Mouse (Mus musculus) megakaryocyte, adult 5-6 weeks (primary cell): ENCODE data around the gene Hspd1. TPM values are rescaled to one million over a fixed set of nuclear protein-coding genes. Genes with fewer than 3 reads are reported as not detected.
"Not testable (repeated sequence)": the region's sequence is repeated elsewhere in the genome, so short reads cannot be mapped to it uniquely, and the experiment has no call there.

Source experiments
- ATAC-seq: 2 replicates; pipeline ENCODE4 v1.8.0; 2016; ENCODE audit warnings: mild to moderate bottlenecking, inconsistent platforms; ENCODE audit not compliant: poor library complexity, severe bottlenecking
- total RNA-seq, 2 experiments: library from RNA; stranded (forward) in 1 of 2; stranded (reverse) in 1 of 2; fragments of 153-499, 151-499 nt in 1 of 2; fragments of 221-1000, 200-1000 nt in 1 of 2; gene quantifications; 2 replicates each; pipeline versions ENCODE4 v1.2.3 to v1.2.4; 2015 to 2017

The Hspd1 gene
- total RNA-seq, 2 experiments from 2014 or later = 56.6 to 112 TPM

DNA sequence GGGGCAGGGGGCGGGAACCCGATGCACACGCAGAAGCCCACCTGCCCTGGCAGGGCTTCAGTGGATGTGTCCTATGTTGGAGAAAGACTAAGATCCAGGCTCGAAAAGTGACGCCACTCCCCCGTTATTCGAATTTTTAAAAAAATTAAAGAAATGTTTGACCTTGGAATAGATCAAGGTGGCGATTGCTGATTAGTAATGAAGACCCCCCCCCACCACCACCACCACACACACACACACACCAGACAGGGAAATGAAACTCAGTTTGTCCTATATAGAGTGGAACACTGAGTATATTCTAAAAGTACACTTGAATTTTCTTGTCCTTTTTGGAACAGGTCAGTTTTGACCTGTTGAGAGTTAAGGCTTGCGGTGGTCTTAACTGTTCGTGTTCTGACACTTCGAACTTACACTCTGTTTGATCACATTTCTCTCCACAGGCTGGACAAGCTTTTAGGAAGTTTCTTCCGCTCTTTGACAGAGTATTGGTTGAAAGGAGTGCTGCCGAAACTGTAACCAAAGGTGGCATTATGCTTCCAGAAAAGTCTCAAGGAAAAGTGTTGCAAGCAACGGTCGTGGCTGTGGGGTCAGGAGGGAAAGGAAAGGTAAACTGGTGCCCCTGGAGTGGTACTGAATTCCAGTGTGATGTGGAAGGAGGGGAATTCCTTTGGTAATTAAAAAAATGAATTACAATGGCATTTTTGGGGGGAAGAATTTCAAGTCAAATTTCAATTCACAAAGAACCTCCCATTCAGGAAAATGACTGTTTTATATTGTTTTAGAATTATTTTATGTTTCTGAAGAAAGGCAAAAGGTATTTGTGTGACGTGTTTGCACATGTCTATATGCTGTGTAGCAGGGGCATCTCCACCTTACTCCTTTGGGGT, 811 bp upstream of the Hspd1 start:
- no peak for ATAC-seq

DNA sequence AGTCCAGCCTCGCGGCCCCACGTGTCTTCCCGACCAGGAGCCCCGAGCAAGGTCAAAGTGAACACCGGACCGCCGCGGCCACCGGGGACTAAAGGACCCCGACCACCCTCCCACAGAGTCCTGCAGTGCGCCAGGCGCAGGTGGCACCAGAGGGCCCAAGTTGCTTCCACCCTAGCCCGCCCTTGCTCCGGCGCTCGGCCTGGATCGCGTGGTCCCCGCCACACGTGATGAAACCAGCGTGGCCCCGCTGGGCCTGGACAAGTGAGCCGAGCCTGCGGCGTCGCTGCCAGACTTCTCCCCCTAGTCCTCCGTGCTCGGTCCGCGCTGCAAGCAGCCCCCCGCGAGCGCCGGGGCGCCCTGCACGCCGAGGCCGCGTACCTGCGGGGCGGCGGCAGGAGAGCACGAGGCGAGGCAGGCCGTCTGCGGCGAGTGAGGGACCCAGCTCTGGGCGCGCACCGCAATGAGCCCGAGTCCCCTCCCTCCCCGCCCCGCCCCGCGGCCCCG, 590 bp downstream of the Hspd1 start:
- peak; percentile 21 for ATAC-seq

DNA sequence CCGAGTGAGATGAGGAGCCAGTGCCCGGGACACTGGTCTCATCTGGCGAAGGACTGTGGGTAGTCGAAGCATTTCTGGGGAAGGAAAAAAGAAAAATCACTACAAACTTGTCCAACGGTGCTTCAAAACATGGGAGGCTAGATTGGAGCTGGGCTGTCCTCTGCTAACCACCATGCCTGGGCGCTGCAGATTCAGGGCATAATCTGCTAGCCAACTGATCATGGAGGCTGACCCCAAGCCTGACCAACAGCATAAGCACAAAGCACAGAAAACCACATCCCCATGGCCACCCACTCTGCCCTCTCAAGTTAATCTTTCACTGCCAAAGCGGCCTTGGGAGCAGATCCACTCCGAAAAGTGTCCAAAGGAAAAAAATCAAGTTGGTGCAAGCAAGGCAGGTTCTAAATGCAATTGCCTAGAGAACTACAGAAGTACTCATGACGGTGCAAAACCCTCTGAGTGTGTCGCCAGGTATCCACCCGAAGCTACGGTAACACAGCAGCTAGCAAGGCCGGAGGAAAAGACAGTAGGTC, 1.1 kb downstream of the Hspd1 start:
- peak; percentile 3; the same call in 1 of the 2 replicates for ATAC-seq

DNA sequence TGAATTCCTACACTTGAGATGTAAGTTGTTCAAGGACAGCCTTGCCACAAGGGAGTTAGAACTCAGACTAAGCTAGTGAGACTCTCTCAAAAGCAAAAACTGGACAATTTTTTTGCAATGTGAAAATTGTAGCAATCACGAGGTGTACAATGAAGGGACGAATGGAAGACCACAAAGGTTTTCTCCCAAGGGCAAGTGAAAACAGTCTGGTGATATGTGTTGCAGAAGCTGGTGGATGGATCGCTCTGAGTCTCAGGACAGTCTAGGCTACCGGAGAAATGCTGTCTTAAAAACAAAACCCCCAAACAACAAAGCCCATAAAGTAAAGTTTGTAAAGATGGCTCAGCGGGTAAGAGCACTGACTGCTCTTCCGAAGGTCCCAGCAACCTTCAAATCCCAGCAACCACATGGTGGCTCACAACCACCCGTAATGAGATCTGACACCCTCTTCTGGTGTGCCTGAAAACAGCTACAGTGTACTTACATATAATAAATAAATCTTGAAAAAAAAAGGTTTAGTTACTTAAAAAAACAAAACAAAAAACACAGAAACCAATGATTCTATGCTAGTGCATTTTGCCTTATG, 2.2 kb downstream of the Hspd1 start:
- no peak for ATAC-seq

DNA sequence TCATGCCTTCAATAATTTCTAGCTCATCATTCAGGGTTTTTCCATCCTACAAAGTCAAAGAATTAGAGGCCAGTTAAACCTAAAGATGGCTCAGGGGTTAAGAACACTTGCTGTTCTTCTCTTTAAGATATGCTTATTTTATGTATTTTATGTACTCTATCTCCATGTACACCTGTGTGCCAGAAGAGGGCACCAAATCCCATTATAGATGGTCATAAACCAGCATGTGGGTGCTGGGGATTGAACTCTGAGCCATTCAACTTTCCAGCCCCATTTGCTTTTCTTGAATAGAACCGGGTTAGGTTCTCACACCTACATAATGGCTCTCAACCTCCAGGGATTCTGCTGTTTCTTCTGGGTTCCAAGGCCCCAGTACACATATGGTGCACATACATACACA, 5.9 kb downstream of the Hspd1 start:
- no peak for ATAC-seq

DNA sequence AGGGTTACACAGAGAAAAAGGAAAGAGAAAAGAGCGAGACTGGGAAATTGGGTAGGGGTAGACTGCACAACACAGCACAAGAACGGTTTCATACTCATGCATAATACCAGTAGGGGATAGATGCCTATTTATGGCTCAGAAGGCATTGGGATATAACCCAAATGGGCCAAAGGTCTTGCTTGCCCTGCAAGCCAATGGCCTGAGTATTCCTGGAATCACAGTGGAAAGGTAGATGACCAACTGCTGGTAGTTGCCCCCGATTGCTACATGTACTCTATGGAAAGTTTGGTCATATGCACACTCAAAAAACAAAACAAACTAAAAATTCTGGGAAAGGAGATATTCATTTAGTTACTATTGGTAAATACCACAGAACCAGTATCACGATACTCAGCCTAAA, 8.4 kb downstream of the Hspd1 start:
- no peak for ATAC-seq

DNA sequence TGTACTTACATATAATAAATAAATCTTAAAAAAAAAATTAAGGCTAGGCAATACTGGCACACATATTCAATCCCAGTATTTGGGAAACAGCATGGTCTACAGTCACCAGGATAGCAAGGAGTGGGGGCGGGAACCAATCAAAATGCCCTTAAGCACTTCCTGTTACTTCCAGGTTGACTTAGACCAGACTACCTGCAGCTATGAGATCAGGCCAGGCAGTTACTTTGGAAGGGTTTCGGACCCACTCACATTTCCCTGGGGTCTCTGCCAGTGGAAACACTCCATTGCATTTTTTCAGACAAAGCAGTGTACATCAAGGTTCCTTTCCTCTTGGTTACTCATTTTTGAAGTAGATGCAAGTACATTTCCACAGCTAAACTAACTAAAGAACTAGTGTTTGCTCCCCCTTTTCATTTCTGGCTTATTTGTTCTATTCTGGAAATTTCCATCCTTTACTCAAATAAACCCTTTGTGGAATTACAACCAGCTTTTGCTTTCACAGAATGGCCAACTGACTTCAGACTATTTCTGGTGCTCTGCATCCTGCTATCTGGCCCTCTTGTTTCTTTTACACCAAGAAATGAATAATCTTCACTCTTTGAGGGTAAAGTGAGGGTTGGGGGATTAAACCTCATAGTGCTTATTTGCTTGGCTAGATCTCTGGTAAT, 11.1 kb downstream of the Hspd1 start:
- no peak for ATAC-seq

DNA sequence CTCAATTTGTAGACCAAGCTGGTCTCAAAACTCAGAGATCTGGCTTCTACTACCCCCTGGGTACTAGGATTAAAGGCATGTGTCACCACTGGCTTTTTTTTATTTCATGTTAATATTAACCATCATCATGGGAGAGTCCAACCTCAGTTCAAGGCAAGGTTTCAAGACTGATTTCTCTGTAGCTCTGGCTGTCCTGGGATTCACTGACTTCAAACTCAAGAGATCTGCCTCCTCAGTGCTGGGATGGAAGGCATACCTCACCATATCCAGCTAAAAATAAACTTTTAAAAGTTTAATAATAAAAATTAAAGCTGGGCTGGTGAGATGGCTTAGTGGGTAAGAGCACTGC, 11.7 kb downstream of the Hspd1 start:
- ATAC-seq = no peak

DNA sequence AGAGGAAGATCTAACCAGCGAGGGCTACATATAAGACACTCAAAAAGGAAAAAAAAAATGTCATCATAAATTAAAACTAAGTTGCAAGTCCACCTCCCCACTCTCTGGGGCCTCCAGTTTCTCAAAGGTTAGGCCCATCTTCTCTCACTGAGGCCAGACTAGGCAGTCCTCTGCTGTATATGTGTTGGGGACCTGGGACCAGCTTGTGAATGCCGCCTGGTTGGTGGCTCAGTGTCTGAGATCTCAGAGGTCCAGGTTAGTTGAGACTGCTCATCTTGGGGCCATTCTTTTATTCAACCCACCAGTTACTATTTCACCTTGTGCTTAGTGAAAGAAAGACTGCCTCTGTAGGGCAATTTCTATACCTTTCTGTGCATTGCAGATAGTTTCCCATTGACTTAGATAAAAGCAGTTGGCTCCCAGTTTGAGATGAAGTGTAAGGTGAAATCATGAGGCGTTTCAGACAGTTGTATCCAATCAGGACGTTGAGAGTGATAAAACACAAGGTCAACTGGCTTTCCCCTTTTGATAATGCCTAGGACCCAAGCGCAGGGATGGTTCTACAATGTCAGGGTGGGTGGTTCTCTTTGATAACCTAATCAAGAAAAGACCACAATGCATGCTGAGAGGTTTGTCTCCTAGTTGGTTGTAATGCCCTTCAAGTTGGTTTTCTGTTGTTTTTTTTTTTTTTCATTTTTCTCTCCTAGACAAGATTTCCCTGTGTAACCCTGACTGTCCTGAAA, 12.2 kb downstream of the Hspd1 start:
- ATAC-seq = no peak

DNA sequence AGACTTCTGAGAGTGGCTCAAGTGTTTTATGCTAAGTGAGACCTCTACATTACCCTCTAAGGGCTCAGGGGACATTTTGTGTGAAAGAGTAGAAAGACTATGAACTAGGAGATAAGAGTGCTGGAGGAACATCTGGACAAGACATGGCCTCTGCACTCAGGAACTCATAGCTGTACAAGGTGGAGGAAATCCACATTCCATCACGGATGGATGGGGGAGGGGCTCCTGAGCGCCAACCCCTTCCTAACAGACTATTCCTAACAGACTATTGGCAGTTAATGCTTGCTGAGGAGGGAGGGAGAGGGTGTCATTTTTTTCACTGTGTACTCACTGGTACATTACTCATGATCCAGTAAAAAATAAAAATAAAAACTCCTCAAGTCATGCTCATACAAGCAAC, 13.3 kb downstream of the Hspd1 start:
- ATAC-seq = no peak

DNA sequence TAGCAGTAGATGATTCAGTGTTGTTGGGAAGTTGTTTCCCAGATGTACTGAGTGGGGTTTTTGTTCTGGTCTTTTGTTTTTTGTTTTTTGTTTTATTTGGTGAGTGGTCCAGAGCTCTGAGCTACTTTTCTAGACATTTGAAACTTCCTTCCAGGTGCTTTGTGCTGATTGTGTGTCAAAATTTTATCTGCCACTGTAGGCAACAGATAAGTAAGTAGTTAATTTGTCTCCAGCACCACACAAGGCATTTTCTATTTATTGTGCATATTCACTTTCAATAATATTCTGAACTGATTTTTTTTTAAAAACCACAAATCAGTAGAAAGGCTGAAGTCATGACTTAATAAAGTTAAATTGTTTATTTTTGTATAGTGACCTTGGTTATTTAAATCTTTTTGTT, 15.7 kb downstream of the Hspd1 start:
- not testable (repeated sequence) for ATAC-seq

DNA sequence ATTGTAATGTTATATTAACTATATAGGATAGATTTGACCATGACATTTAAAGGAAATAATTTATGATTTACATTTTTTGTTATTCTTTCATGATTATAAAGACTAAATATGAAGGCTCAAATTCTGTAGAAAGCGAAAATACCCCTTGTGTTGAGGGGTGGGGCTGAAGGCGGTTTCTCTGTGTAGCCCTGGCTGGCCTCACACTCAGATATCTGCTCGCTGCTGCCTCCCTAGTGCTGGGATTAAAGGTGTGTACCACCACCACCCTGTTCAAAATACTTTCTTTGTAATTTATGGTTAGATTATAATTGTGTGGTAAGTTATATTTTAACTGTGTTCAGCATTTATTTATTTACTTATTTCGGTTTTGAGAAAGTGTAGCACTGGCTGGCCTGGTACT, 26.3 kb downstream of the Hspd1 start:
- ATAC-seq = no peak

DNA sequence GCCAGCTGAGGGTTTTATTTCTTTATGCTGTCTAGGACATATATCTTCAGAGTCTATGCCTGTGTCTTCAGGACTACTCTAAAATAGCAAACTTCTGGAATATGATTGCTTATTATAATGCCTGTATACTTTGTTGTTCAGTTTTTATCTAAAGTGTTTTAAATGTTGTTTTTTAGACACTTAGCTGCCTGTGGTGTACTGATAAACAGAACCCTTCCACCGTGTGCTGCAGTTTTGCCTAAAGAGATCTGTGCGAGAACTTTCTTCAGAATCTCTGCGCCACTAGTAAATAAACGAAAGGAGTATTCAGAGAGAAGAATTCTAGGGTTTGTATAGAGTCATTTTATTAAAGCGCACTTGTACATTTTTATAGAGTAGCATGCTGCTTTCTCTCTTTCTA, 26.9 kb downstream of the Hspd1 start:
- ATAC-seq = no peak

DNA sequence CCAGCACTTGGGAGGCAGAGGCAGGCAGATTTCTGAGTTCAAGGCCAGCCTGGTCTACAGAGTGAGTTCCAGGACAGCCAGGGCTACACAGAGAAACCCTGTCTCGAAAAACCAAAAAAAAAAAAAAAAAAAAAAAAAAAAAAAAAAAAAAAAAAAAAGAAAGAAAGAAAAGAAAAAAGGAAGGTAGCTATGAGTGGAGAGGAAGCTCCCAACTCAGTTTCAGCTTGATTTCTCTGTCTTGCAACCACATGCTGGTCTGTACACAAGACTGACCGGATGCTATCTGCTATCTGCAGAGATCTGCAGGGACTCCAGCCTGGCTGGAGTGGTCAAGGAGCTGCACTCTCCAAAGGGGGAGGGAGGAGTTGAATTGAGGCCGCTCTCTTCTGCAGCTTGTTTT, 29.7 kb downstream of the Hspd1 start:
- ATAC-seq = peak; percentile 49

DNA sequence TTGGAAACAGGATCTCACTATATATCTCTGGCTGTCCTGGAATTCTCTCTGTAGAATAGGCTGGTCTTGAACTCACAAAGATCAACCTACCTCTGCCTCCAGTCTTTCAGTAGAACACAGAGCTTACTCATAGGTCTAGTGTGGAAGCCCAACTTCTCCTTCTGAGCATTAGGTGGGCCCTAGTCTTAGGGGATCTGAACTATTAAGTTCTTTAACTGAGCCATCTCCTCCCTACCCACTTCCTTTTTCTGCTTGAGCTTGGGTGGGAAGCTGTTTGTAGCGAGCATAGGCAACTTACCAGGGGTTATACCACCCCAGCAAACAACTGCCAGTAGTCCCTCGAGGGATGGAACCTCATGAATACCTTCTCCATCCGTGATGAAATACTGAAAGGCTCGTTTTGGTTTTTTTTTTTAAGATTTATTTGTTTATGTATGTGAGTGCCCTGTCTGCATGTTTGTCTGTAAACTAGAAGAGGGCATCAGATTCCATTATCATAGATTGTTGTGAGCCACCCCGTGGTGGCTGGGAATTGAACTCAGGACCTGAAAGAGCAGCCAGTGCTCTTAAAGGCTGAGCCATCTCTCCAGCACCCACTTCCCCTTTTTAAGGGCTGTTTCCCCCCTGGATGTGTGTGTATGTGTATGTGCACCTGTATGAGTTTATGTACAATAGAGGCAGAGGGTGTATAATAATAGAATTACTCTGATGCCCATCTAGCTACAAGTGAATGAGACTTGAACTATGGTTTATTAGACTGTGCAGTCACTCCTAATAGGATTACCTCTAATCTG, 32.5 kb downstream of the Hspd1 start:
- no peak for ATAC-seq

DNA sequence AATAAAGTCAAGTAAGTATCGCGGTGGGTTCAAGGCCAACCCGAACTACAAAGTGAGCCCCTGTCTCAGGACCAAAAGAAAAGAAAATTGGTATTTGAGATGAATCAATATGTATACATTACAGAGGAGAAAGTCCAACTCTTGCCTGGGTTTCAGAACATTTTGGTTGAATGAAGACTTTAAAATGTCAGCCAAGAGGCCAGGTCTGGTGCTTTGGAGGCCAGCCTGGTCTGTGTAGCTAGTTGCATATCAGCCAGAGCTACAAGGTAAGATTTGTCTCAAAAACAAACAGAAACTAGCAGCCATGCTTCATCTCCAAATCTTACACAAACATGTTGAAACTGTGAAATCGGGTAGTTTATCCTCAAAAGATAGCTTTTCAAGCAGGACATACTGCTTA, 34.4 kb downstream of the Hspd1 start:
- ATAC-seq = no peak

DNA sequence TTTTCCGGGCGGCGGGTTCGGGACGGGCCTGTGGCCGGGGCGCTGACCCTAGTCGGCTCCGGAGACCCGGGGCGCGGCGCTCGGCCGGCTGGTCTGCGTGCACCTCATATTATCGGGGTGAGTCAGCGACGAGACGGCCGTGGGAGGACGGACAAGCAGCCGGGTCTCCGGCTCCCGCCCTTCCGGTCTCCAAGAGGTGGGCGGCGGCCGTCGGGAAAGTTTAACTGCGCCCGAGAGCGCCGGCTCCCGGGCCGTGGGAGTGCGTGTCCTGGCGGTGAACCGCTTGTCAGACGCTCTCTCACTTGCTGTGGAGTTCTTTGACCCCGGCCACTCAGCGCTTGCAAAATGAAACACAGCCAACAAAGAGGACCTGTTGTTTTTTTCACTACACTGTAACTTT, 35.0 kb downstream of the Hspd1 start:
- peak; percentile 42 for ATAC-seq

DNA sequence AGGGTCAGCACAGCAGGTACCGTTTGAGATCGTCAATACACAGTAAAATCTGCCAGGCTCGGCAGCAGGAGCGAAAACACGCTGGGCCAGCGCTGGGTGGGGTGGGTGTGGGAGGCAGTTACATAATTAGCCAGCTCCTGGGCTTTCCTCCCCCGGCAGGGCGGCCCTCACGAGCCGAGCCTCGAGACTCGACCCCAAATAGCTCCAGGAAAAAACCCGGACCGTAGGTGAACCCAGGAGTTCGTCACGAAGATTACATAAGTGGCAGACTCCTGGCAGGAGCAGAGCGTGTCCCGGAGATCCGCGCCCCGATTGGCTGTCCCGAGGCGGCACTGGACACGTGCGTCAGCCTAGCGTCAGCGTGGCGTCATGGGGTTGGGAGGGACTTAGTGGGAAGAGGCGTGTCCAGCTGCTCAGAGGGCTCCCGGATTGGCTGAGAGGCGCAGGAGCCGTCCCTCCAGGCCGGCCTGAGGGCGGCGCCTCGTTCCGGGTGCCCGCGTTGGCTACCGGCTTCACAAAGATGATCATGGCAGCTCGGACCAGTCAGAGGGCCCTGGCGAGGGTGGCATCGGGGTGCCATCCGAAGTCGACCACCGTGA, 35.6 kb downstream of the Hspd1 start, which contains the start of gene Coq10b:
Gene Coq10b, plus strand, starts transcription at position 416 of the 599 bp plus-strand sequence.
- ATAC-seq = peak; percentile 97

DNA sequence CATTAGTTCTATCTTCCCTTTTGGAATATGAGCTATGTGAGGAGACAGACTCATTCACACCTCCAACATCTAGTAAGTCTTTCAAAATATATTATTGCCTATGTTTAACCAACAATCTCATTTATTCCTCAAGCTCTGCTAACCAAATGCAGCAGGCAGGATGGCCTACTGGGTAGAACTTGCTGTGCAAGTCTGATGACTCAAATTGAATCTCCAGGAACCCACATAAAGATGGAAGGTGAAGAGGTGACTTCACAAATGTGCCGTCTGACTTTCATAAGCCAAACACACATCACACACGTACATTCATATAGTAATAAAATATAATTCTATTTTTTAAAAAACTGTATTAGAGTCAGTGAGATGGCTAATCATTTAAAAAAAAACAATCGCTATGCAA, 36.4 kb downstream of the Hspd1 start:
- no peak for ATAC-seq
